Mouse (Mus musculus) thymus, postnatal 0 days (tissue): ENCODE results near the gene Lcor. TPM values are rescaled to one million over a fixed set of nuclear protein-coding genes. Genes with fewer than 3 reads are reported as not detected.

Source experiments
- DNase-seq: peaks from one replicate; pipeline ENCODE4 v3.0.0-alpha.2; 2015; ENCODE audit warnings: low spot score
- polyA plus RNA-seq: library from polyadenylated mRNA; unstranded; fragments of >200 nt; fragmentation: Nextera tagmentation; extraction: Ambion mirVana; gene quantifications from 2 replicates; pipeline ENCODE4 v1.2.1, GENCODE M21; 2015

Gene Lcor
- polyA plus RNA-seq: 9.9 and 13.0 TPM in 2 replicates

DNA sequence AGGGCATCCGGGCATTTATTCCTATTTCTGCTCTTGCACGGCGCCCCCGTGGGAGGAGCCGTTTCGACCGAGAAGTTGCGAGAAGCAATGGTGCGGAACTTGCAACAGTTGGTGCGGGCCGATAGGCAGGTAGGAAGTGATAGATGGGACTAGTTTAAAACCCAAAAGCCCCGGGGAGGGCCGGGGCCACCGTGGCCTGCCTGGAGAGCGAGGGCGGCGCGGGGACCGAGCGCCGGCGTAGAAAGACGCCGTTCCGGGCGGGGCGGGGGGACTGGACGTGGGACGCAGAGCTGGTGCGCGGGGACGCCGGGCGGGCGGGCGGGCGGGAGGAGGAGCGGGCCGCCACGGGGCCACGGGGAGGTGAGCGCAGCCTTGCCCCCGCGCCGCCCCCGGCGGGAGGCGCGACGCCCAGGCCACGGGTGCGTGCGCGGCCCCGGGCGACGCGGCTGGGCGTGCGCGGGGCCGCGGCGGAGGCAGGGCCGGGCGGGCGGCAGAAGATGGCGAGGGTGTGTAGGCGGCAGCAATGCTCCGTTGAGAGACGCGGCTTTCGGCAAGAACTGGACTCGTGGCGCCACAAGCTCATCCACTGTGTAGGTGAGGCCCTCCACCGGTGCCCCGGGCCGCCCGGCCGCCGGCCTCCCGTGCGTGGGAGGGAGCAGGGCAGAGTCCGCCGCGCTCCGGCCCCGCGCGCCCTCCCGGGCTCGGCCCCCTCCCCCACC lies at the start of gene Lcor:
Gene Lcor, plus strand, starts transcription at position 448 of the 719 bp plus-strand sequence.
- peak; percentile 90 for DNase-seq

DNA sequence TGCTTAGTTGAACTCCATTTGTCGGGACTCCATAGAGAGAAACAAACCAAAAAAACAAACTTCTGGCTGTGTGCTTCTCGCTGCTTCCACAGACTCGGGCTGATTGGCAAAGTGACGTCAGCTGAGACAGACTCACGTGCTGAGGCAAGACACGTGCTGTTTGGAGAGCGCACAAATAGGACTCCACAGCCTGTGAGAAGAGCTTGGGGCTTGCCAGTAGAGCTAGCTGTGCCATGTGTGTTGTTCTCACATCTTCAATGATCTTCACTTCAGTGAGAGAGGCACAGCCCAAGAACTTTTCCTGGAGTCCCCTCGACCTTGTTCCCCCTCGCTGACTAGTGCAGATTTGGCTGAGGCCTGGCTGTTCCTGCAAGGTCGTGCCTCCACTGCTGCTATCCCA lies 47.1 kb upstream of the Lcor start:
- DNase-seq: no peak

DNA sequence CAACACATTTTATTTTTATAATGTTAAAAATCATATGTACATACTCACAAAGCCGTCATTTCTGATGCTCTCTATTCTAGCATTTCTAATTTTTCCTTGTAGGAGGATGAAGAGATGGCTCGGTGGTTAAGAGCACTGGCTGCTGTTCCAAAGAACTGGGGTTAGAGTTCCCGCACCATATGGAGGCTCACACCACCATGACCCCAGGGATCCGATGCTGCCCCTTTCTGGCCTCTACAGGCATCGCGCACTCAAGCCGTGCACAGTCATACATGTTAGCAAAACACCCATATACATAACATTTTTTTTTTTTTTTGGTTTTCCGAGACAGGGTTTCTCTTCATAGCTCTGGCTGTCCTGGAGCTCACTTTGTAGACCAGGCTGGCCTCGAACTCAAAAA lies 46.0 kb upstream of the Lcor start:
- no peak for DNase-seq

DNA sequence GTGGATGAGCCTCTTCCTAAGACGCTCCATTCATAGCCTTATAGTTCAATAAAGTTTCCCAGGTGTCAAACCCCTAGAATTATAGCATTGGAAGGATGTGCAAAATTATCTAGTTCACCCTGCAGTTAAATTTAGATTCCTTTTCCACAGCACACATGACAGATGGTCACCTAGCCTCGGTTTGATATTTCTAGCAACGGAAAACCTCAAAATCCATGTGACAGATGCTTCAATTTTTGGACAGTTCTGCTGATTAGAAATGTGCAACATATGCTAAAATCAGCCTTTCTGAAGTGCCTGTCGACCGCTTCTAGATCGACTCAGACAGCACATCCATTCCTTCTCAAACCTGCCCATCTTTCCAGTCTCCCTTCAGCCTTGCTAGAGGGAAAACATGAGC lies 43.5 kb upstream of the Lcor start:
- DNase-seq: no peak

DNA sequence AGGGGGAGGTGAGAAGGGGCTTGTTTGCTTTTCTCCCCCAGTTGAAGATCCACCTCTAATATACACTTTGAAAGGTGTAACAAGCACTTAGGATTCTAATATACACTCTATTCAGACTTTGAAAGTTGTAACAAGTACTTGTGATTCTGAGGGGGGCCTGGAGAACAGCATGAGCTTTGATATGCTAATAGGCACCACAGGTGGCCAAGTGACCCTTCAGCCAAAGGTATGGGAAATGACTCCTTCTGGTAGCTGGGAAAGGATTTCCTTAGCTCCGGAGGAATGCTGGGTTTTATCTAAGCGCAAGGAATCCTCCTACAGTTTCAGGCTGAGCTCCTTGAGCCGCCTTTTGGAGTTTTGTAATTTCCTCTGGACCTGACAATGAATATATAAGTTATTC lies 41.0 kb upstream of the Lcor start:
- DNase-seq: no peak

DNA sequence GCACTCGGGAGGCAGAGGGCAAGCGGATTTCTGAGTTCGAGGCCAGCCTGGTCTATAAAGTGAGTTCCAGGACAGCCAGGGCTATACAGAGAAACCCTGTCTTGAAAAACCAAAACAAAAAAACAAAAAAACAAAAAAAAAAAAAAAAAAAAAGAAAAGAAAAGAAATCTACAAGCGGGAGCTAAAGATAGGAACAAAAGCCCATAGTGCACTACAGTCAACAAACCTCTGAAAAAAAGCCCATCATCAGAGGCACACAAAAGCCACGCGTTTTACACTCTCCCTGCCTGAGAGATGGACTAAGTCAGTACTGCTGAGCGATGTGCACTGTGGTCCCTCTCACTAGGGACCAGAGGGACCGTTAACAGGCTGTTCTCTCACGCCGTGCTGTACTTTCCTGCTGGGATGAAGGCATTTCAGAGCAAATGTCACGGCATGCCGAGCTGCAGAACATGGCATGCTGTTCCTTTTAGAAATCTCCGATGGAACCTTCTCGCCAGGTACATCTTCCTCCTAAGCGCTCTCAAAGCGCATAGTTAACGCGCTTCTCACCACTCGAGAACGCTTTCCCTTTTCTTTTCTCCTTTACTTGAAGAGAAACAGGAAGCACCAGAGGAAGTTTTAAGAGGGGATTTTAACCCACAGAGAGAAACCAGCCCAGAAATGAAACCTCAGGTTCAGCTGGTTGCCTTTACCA lies 40.4 kb upstream of the Lcor start:
- DNase-seq: no peak

DNA sequence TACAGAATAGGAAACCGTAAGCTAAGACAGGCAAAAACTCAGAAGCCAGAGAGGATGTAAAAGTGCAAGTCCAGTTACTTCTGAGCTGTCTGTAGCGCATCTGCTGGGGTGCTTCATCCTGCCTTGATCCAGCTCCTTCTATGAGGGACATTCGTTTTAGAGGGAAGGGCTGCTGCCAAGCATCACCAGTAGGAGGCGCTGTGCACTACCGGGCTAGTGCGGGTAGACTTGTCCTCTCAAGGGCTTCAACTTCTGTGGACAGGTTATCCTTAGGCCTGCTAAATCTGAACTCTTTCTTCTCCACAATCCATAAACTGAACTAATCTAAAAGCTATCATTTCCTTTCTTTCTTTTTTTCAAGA lies 39.8 kb upstream of the Lcor start:
- DNase-seq: peak; percentile 76

DNA sequence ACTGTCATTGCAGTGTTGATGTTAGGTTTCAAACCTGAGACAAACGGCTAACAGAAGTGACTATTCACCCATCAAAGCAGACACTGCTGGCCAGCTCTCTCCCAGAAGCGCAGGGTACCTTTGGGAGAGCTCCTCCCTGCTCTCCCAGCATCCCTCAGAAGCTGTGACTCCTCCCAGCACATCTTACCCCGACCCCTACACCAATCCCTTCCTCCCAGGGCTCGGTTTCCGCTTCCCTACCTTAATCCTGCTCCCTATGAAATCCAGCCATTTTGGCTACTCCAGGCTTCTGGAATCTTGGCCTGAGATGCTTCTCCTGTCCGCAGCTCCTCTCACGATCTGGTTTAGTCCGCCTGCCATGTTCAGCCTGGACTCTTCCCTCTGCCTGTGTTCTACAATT lies 37.9 kb upstream of the Lcor start:
- DNase-seq: no peak

DNA sequence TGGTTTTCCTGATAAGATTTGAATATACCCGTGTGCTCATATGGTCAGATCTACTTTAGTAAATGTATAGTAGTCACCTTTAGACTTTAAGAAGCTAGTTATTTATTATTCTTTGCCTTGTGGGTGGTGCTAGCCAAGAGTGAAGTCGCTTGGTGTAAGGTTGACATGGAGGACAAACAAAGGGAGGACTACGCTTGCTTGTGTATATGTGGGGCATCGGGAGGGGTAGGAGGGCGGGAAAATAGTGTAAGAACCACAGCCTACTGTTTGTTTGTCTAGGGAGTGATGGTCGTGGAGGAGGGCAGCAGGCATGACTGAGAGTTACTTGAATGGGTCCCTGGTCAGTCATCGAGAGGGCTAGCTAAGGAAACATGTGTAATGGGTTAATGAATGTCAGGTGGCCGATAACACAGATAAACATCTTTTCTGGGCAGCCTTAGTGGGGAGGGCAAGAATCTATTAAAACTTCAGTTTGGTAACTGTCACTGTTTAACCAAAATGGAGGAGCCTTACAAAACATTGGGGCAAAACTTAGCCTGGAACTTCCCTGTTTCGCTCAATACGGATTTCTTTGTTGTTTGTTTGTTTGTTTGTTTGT lies 37.3 kb upstream of the Lcor start:
- no peak for DNase-seq

DNA sequence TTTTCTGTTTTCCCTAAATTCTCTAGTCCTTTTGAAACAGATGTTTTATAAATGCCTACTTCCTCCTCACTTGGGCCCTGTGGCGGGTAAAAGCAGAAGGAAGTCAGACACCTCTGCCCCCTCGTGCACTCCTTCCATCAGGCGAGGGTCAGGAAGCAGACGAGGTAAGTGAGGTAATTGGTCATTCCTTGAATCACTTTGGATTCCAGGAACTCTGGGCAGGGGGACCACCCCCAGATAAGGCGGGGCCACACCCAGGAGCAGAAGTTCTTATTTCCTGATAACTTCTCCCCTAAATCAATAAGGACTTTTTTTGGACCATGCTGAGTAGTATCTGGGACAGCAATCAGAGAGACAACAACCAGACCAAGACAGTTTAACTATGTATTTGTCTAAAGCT lies 36.7 kb upstream of the Lcor start:
- DNase-seq: no peak

DNA sequence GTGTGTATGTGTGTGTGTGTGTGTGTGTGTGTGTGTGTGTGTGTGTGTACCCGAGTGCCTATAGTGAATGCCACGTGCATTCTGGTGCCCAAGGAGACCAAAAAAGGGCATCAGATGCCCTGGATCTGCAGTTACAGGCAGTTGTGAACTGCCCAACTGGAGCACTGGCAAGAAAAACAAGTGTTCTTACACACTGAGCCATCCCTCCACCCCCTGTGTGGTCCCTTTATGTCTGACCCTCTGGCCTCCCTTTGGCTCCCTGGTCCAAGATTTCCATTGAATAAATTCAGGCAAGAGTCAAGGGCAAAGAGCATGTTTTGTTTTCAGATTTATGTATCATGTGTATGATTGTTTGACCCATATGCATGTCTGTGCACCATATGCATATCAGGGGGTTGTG lies 35.3 kb upstream of the Lcor start:
- DNase-seq: no peak

DNA sequence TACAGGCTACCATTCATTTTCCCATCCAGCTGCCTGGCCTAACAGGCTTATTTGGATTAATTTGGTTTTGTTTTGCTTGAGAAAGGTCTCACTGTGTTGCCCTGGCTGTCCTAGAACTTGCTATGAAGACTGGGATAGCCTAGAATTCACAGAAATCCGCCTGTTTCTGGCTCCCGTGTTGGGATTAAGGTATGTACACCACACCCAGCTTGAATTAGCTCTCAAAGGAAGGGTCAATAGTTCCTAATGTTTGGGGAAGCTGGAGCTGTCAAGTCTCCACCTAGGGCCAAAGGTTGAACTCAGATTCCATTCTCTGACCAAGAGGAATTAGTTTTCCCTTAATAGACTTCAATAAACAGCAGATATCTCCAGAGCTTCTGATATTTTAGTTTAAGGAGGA lies 34.7 kb upstream of the Lcor start:
- DNase-seq: no peak

DNA sequence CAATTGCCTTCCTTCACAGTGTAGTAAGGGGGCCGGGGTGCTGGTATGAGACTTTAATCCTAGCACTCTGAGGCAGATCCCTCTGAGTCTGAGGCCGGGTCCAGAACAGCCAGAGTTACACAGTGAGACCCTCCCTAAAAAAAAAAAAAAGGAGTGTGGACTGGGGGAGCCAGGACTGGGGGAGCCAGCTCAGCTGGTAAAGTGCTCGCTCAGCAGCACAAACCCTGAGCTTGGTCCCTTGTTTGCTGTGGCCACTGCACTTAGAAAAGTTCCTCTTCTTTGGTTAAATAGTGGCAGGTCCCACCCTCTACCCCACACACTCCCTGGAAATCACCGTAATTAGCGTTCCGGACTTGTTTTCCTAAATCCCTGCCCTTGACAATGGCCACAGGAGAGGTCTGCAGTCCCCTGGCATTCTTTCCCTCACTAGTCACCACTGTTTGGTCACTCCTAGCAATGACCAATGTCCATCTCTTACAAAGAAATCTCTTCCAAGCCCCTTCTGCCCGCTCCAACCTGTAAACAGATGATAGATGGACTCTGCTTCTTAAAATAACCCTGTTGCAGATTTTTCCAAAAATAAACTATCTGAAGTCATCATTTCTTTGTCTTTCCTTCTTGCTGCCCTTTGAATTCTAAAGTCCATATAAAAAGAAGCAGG lies 32.9 kb upstream of the Lcor start:
- no peak for DNase-seq

DNA sequence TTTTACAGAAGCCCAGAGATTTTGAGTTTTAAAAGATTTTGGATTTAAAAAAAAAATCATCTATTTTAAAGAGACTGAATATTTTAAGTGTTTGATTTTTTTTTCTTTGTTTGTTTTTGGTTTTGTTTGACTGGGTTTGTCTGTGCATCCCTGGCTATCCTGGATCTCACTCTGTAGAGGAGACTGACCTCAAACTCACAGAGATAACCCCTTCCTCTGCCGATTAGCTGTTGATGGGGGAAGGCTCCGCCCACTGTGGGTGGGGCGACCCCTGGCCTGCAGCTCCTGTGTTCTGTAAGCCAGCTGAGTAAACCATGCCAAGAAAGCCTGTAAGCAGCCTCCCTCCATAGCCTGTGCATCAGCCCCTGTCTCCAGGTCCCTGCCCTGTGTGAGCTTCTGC lies 30.3 kb upstream of the Lcor start:
- no peak for DNase-seq

DNA sequence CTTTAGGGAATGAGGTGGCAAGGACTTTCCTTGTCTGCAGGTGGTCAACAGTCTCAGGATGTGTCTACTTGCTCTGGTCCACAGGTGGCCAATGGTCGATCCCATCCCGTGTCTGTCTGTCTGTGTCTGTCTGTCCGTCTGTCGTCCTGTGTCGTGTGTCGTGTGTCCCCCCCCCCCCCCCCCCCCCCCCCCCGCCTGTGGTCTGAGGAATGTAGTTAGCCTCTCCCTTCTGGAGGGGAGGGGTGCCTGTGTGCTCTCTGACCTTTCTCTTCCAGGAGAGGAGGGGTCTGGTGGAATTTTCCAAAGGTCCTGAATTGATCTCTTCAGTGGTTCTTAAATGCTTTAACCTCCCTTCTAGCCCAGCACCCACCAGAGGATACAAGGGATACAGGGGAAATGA lies 27.8 kb upstream of the Lcor start:
- DNase-seq: no peak

DNA sequence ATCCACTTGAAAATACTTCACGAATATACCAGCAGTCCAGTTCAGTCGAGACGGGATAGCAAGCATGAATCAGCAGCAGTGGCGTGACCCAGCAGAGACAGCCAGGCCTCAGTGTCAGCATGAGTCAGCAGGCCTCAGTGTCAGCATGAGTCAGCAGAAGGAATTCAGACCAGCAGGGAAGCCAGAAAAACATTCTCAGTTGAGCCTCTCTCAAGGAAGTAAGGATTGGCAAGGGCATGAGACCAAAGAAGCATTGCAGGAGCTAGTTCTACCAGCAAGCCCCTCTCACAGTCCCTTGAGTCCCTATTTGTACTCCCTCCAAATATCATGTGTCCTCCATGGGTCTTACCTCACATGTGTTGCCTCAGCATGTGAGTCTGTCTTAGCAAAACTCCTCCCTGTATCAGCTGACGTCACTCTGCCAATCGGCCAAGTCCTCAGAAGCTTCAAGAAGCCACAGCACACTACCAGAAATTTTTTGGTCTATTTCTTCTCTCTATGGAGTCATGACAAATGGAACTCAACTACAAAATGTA lies 27.3 kb upstream of the Lcor start:
- DNase-seq: no peak

DNA sequence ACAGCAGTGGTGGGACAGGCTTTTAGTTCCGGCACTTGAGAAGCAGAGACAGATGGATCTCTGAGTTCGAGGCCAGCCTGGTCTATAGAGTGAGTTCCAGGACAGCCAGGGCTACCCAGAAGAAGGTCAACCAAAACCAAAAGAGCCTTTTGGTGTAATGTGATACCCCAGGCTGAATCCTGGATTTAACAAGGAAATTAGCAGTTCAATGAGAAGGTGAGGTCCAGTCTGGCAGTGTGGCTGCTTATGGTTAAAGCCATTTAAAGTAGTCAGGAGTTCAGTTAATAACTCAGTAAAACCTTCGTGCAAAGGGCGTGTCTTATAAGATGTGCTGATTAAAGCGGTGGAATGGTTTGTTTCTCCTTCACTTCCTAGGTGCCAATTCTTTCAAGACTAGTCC lies 25.3 kb upstream of the Lcor start:
- no peak for DNase-seq

DNA sequence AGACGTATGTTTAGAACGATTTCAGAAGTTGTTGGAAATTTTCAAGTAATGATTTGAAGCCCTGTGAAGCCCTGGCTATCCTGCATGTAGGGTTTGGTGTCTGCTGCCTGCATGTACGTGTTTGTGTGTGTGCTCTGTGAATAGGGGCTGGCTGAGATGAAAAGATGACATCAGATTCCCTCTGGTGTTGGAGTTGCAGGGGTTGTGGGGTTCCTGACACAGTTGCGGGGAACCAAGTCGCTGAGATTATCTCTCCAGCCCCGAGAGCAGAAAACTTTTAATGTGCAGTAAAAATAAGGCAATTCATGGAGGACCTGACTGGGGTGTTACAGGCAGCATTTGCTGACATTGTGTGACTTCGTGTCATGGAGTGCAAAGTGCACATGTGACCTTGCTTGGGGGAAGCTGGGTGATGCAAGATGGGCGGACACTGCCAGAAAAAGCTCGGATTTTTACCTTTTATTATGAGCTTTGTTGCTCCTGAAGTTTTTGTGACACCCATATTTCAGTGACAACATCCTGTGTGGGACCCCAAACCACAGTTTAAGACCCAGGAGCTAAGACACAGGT lies 20.2 kb upstream of the Lcor start:
- DNase-seq: no peak

DNA sequence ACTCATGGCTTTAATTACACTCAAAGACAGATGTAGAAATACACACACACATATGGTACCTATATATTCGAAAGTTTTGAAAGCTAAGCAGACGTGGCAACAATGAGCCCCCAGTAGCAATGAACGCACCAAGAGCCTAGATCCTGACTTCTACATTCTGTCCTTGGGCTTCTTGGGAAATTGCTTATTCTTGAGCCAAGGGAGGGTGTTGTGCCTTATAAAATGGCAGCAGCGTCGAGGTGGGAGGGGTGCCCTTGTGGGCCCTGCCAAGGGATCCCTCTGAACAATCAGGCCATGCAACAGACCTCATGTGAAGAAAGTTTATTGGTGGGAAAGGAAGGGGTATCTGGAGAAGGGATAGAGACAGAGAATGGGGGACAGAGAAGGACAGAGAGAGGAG lies 18.6 kb upstream of the Lcor start:
- no peak for DNase-seq

DNA sequence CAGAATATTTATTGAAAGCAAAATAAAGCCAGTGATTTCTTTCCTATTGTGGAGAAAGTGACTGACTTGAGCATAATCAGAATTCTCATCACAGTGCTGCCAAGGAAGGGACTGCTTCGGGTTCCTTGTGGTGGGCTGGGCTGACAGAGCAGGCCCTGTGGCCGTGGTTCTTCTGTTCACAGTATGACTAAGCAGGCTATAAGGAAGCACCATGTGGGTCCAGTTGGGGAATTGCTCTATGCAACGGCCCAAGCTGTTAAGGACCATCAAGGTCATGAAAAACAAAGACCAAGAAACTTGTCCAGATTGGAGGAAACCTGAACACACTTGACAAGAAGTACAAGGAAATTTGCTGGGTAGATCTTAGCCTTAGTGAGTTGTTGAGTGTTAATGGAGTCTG lies 16.0 kb upstream of the Lcor start:
- DNase-seq: no peak

DNA sequence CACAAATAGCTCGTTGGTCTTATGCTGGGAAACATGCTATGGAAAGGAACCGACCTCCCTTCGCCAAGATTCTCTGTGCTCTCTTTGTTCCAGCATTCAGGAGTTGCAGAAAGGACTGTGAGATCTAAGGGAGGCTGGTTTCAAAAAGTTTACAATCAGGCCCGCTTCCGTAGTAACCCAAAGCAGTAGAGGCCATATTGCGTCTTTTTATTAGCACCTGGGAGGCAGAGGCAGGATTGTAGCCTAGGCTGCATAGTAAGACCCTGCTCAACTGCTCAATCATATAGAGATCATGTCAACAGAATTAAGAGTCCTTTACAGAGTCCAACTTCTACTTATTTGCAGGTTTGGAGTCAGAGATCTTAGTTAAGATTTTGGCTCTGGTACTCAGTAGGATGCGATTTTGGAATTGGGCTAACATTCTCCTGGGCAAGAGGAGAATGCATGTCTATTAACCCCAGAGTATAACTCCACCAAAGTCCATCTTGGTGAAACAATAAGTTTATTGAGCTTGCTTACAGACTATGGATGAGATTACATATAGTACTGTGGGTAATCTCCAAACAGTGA lies 8.8 kb upstream of the Lcor start:
- DNase-seq: no peak
